Mouse (Mus musculus) kidney, adult 2 months (tissue): ENCODE results near the gene Bcl7b.

Source experiments
- CTCF ChIP-seq: fragments of 200-500 bp; conservative IDR thresholded peaks from 2 replicates; pipeline ENCODE4 v1.5.1; 2011; ENCODE audit warnings: low read depth, mild to moderate bottlenecking, control low read depth, low read length, moderate library complexity, mixed read lengths; ENCODE audit not compliant: insufficient read depth, insufficient read length
- POLR2A ChIP-seq: fragments of 200-500 bp; IDR thresholded peaks from one replicate; pipeline ENCODE4 v1.6.1; 2011; ENCODE audit warnings: low read depth, low read length, control low read depth

DNA sequence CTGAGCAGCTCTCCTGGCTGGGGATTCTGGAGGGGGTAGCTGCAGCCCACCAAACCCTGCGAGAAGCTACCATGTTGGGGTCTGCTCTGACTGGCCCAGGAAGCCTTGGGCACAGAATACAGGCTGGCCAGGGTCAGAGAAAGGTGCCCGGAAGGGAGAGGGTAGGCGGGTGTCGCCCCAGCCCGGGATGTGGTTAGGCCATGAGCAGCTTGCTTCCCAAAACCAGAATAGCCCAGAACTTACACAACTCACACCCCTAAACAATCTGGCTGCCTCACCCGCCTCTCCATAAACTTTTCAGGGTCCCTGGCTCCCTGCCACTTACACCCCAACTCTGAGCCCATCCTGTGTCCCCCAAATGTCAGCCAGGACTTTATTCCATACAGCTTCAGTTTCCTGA is 40.4 kb upstream of the Bcl7b start:
- TF ChIP-seq POLR2A (no peak), CTCF (no peak)
